Mouse (Mus musculus) limb, embryonic 10.5 days (tissue): Measurements from ENCODE around the gene Arhgap6. TPM values are rescaled to one million over a fixed set of nuclear protein-coding genes. Genes with fewer than 3 reads are reported as not detected.

Experiments
- DNase-seq: peaks from one replicate; pipeline ENCODE4 v3.0.0-alpha.2; 2017; ENCODE audit warnings: low spot score
- H3K27ac ChIP-seq: fragments of 300-500 bp; sonication (generic); 2 replicates; pipeline ENCODE4 v1.5.1; 2016; ENCODE audit warnings: mild to moderate bottlenecking
- H3K27me3 ChIP-seq: fragments of 300-500 bp; sonication (generic); 2 replicates; pipeline ENCODE4 v1.6.1; 2016; ENCODE audit warnings: low read depth, mild to moderate bottlenecking; ENCODE audit not compliant: poor library complexity, severe bottlenecking
- H3K36me3 ChIP-seq: fragments of 300-500 bp; sonication (generic); 2 replicates; pipeline ENCODE4 v1.6.1; 2016; ENCODE audit warnings: mild to moderate bottlenecking, moderate library complexity
- H3K4me1 ChIP-seq: fragments of 300-500 bp; sonication (generic); 2 replicates; pipeline ENCODE4 v1.6.1; 2016
- H3K4me3 ChIP-seq: fragments of 300-500 bp; sonication (generic); 2 replicates; pipeline ENCODE4 v1.5.1; 2016; ENCODE audit warnings: mild to moderate bottlenecking, moderate library complexity
- H3K9me3 ChIP-seq: fragments of 300-500 bp; sonication (generic); replicated peaks from 2 replicates; pipeline ENCODE4 v1.6.1; 2016; ENCODE audit warnings: mild to moderate bottlenecking
- WGBS: fragments of 180-500 bp; shearing (Covaris S2); methylation state at CpG from one replicate; pipeline ENCODE4 v1.1.7; 2016; 5-methylcytosine and 5-hydroxymethylcytosine counted together
- polyA plus RNA-seq: library from polyadenylated mRNA; unstranded; fragments of >200 nt; fragmentation: Nextera tagmentation; extraction: Ambion mirVana; gene quantifications from 2 replicates; pipeline ENCODE4 v1.2.1, GENCODE M21; 2016

The Arhgap6 gene
- polyA plus RNA-seq, 1 experiment from 2014 or later: 1.2 TPM

- Histone ChIP-seq H3K27me3 (peaks cover 83% of the 10 kb centered on the region), H3K27ac (no peak overlapping the region), H3K4me1 (no peaks in the 10 kb centered on the region), H3K4me3 (no peak overlapping the region), H3K36me3 (no peaks in the 10 kb centered on the region), H3K9me3 (no peaks in the 10 kb centered on the region)
- 80% methylated on average over 2 of the region's 2 CpGs for WGBS
- no peak for DNase-seq
These were observed 299.7 kb downstream of the Arhgap6 start for GRCm38 (mm10) chrX:169094601-169095000.

GRCm38 (mm10) chrX:169095584-169095983 is 300.7 kb downstream of the Arhgap6 start:
- H3K36me3 ChIP-seq: no peaks in the 10 kb centered on the region
- no peaks in the 10 kb centered on the region for H3K9me3 ChIP-seq
- H3K4me1 ChIP-seq: no peaks in the 10 kb centered on the region
- no peak for DNase-seq
- H3K27me3 ChIP-seq: peaks cover 73% of the 10 kb centered on the region
- H3K27ac ChIP-seq: no peak overlapping the region
- no peak overlapping the region for H3K4me3 ChIP-seq

- no peak for DNase-seq
- Histone ChIP-seq H3K36me3 (no peaks in the 10 kb centered on the region), H3K27me3 (peaks cover 73% of the 10 kb centered on the region), H3K4me3 (no peak overlapping the region), H3K27ac (no peak overlapping the region), H3K4me1 (no peaks in the 10 kb centered on the region), H3K9me3 (no peaks in the 10 kb centered on the region)
- WGBS: 77% methylated on average over 1 of the region's 1 CpGs
These were observed 307.8 kb downstream of the Arhgap6 start for GRCm38 (mm10) chrX:169102665-169103064.

- H3K4me3 ChIP-seq: no peak overlapping the region
- DNase-seq: no peak
- H3K4me1 ChIP-seq: no peaks in the 10 kb centered on the region
- no peaks in the 10 kb centered on the region for H3K36me3 ChIP-seq
- no peak overlapping the region for H3K27ac ChIP-seq
- H3K9me3 ChIP-seq: no peaks in the 10 kb centered on the region
- H3K27me3 ChIP-seq: peaks cover 74% of the 10 kb centered on the region
- 61% methylated on average over 4 of the region's 4 CpGs for WGBS
These were observed 311.2 kb downstream of the Arhgap6 start for GRCm38 (mm10) chrX:169106048-169106622.

DNA sequence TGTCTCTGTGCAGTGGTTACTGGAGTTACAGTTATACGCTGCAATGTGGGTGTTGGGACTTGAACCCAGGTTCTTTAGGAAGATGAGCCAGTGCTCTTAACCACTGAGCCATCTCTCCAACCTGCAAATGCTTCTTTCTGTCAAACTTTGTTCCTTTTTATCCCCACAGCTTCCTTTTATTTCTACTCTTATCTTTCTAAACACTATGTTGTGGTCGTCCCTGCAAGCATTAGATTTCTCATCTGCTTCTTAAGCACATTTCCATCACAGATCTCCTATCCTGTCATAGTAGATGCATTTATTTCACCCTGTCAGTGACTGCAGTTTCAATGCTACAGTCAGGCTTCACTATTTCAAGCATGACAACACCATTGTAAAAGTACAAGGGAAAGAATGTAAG is 312.5 kb downstream of the Arhgap6 start:
- no peak overlapping the region for H3K27ac ChIP-seq
- no peak for DNase-seq
- WGBS: 86% methylated on average over 2 of the region's 2 CpGs
- no peaks in the 10 kb centered on the region for H3K9me3 ChIP-seq
- H3K4me1 ChIP-seq: no peaks in the 10 kb centered on the region
- H3K4me3 ChIP-seq: no peak overlapping the region
- no peaks in the 10 kb centered on the region for H3K36me3 ChIP-seq
- H3K27me3 ChIP-seq: peaks cover 71% of the 10 kb centered on the region

DNA sequence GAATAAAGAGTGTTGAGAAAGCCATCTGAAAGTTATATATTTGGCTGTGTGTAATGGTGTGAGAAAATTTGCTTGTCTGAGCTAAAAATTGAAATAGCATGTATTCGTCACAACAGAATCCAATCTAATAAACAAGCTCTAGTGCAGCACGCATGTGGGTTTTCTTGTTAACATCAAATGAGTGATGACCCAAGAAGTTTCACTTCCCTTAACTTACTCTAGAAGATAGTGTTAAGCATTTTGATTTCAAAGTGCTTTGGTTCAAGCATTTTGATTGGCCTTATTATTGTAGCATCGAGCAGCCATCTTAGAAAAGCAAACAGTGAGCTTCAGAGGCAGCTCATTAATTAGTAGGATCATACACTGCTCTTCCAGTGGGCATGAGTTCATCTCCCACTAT is 315.1 kb downstream of the Arhgap6 start:
- no peak overlapping the region for H3K27ac ChIP-seq
- 94% methylated on average over 3 of the region's 3 CpGs for WGBS
- H3K4me3 ChIP-seq: no peak overlapping the region
- no peaks in the 10 kb centered on the region for H3K9me3 ChIP-seq
- peaks cover 67% of the 10 kb centered on the region for H3K27me3 ChIP-seq
- no peaks in the 10 kb centered on the region for H3K36me3 ChIP-seq
- DNase-seq: no peak
- H3K4me1 ChIP-seq: no peaks in the 10 kb centered on the region

GRCm38 (mm10) chrX:169112662-169113061 is 317.8 kb downstream of the Arhgap6 start:
- Histone ChIP-seq H3K4me1 (no peaks in the 10 kb centered on the region), H3K27me3 (peaks cover 57% of the 10 kb centered on the region), H3K4me3 (no peak overlapping the region), H3K9me3 (no peaks in the 10 kb centered on the region), H3K36me3 (no peaks in the 10 kb centered on the region), H3K27ac (no peak overlapping the region)
- 79% methylated on average over 4 of the region's 4 CpGs for WGBS
- DNase-seq: no peak

DNA sequence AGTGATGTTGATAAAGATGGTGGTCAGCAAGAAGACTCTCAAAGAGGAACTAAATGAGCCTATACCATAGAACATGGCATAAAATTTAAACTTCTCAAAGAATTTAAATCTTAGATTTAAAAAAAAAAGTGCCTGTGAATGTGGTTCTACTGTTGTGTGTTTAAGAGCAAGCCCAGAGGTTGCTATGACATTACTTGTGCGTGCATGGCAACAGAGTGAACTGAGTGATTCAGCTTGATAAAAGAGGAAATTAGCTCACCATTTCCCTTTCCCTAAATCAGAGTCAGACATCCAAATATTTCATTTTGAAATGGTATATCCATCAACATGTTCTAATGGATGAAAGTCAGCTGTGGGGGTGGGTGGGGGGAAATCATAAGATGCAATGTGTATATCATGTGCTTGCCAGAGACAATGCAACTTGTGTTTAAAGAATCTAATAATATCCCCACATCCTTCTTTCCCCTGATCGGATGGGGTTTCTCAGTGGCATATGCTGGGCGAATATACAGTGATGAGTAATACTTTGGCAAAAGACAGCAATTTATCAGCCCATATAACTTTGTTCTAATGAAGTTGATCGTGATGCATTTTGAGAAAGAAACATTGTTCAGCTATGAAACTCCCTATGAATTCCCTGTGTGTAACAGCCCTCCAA is 328.3 kb downstream of the Arhgap6 start:
- 92% methylated on average over 4 of the region's 4 CpGs for WGBS
- Histone ChIP-seq H3K4me1 (no peaks in the 10 kb centered on the region), H3K9me3 (no peaks in the 10 kb centered on the region), H3K27me3 (peaks cover 51% of the 10 kb centered on the region), H3K27ac (no peak overlapping the region), H3K4me3 (no peak overlapping the region), H3K36me3 (no peaks in the 10 kb centered on the region)
- no peak for DNase-seq

DNA sequence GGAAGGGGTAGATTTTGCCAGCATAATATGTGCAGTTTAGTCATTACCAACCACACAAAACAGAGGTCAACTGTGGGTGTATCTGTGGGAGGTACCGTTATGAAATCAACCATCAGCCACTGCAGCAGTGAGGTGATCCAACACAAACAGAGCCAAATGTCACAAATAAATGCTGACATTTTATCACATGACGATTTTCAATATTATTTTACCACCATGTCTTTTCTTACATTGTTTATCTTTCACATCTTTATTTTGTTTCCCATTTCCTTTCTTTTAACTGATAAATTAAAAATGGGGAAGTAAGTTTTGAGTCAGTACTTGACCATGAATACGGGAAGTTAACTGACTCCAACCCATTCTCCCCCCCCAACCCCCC is 328.9 kb downstream of the Arhgap6 start:
- Histone ChIP-seq H3K4me1 (no peaks in the 10 kb centered on the region), H3K36me3 (no peaks in the 10 kb centered on the region), H3K27ac (no peak overlapping the region), H3K4me3 (no peak overlapping the region), H3K9me3 (no peaks in the 10 kb centered on the region), H3K27me3 (peaks cover 46% of the 10 kb centered on the region; the same call in 1 of the 2 replicates)
- 87% methylated on average over 3 of the region's 3 CpGs for WGBS
- no peak for DNase-seq

DNA sequence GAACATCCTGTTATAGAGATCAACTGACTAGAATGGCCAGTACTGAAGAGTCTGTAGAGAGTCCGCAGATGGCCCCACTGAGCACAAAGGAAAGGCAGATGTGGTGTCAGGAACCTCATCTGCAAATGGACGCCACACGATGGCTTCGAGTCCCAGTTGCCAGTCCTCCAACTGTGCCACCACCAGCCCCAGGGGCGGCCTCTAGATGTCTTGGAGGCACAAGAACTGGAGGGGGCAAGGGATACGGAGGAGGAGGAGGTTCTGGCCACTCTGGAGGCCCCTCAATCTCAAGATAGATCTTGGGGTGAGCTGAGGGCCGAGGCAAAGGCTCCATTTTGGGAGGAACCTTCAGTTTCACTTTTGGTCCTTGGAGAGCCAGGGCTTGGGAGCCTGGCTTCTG is 344.9 kb downstream of the Arhgap6 start:
- 93% methylated on average over 7 of the region's 7 CpGs for WGBS
- H3K4me3 ChIP-seq: no peak overlapping the region

GRCm38 (mm10) chrX:169140467-169140866 is 345.6 kb downstream of the Arhgap6 start:
- 93% methylated on average over 9 of the region's 9 CpGs for WGBS
- Histone ChIP-seq H3K27me3 (peaks cover 79% of the 10 kb centered on the region), H3K36me3 (no peaks in the 10 kb centered on the region), H3K9me3 (no peaks in the 10 kb centered on the region), H3K4me3 (no peak overlapping the region), H3K27ac (no peak overlapping the region), H3K4me1 (no peaks in the 10 kb centered on the region)
- DNase-seq: no peak

More for the DNA sequence above, 344.9 kb downstream of the Arhgap6 start:
- H3K36me3 ChIP-seq: no peaks in the 10 kb centered on the region
- H3K4me1 ChIP-seq: no peaks in the 10 kb centered on the region
- H3K27me3 ChIP-seq: peaks cover 79% of the 10 kb centered on the region
- no peak for DNase-seq
- no peak overlapping the region for H3K27ac ChIP-seq
- no peaks in the 10 kb centered on the region for H3K9me3 ChIP-seq

GRCm38 (mm10) chrX:169153805-169154204 is 358.9 kb downstream of the Arhgap6 start:
- DNase-seq: no peak
- H3K27ac ChIP-seq: no peak overlapping the region
- no peaks in the 10 kb centered on the region for H3K36me3 ChIP-seq
- peaks cover 81% of the 10 kb centered on the region for H3K27me3 ChIP-seq
- no peaks in the 10 kb centered on the region for H3K9me3 ChIP-seq
- no peak overlapping the region for H3K4me3 ChIP-seq
- no peaks in the 10 kb centered on the region for H3K4me1 ChIP-seq

DNA sequence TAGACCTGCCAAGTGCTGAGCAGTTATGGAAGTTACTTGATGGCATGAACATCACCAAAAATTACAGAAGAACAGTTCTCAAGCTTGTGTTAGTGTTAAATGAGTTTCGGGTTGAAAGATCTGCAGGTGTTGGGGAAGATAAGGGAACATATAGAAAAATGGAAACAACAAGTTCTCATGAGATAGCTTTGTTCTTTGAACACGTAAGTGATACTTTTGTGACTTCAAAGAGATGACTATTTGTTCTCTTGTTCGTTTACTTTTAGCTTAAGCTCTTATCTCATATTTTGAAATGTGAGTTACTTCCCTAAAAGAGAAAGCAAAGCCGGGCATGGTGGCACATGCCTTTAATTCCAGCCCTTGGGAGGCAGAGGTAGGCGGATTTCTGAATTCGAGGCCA is 363.5 kb downstream of the Arhgap6 start:
- Histone ChIP-seq H3K4me1 (no peaks in the 10 kb centered on the region), H3K27ac (no peak overlapping the region), H3K9me3 (no peaks in the 10 kb centered on the region), H3K36me3 (no peaks in the 10 kb centered on the region), H3K4me3 (no peak overlapping the region), H3K27me3 (peaks cover 48% of the 10 kb centered on the region)
- no peak for DNase-seq
- 88% methylated on average over 6 of the region's 6 CpGs for WGBS

GRCm38 (mm10) chrX:169170981-169171380 is 376.1 kb downstream of the Arhgap6 start:
- H3K4me3 ChIP-seq: no peak overlapping the region
- H3K27me3 ChIP-seq: peaks cover 86% of the 10 kb centered on the region
- no peaks in the 10 kb centered on the region for H3K4me1 ChIP-seq
- WGBS: 89% methylated on average over 2 of the region's 2 CpGs
- H3K9me3 ChIP-seq: no peaks in the 10 kb centered on the region
- H3K27ac ChIP-seq: no peak overlapping the region
- no peaks in the 10 kb centered on the region for H3K36me3 ChIP-seq
- DNase-seq: no peak
